Mouse (Mus musculus): ENCODE measurements around the gene Spint1. TPM values are rescaled to one million over a fixed set of nuclear protein-coding genes. Genes with fewer than 3 reads are reported as not detected.

Spint1 gene
- total RNA-seq, 2 experiments from 2014 or later: not detected

DNA sequence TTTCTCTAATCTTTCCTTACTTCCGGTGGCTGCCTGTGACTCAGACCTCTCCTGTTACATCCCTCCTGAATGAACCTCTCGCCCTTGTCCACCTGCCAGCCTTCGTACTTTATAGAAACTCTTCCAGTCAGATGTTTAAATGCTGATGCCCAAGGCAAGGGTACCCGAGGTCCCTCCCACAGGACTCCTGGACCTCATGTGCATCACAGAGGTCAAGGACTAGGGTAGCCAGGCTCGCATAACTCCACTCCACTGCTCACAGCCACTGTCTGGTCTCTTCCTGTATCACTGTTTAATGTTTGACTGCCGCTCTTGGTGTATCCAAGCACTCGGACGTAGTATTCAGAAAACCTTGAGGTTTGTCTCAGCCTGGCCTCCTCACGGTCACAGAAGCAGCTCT is 5.4 kb downstream of the Spint1 start:
- no peak for DNase-seq (ENCODE audit: low spot score)

DNA sequence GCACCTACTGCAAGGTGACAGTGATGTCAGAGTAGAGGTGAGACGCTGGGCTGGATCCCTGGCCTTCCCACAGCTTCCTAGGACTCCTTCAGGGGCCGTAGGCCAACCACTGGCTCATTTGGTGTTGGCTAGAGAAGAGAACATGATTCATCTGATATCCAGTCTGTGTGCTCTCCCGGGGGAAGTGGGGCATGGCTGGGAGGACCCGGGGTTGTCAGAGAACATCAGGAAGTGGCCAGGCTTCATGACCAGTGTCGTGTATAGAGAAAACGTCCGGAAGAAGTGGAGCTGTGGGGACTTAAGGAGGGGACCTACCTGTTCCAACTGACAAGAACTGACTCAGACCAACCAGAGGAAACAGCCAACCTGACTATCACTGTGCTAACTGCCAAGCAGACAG is 8.1 kb downstream of the Spint1 start:
- DNase-seq (ENCODE audit: low spot score): no peak

DNA sequence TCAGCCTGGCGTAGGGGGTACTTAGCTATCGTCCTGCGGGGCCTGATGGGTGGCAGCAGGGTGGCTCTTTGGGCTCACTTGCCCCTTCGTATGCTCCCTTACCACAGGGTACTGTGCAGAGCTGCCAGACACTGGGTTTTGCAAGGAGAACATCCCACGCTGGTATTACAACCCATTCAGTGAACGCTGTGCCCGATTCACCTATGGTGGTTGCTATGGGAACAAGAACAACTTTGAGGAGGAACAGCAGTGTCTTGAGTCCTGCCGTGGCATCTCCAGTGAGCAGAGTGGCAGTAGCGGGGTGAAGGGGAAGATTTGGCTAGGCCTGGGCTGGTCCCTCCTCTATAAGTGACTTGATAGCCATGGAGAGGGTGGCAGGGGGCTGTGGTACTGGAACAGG is 10.7 kb downstream of the Spint1 start:
- no peak for DNase-seq (ENCODE audit: low spot score)

DNA sequence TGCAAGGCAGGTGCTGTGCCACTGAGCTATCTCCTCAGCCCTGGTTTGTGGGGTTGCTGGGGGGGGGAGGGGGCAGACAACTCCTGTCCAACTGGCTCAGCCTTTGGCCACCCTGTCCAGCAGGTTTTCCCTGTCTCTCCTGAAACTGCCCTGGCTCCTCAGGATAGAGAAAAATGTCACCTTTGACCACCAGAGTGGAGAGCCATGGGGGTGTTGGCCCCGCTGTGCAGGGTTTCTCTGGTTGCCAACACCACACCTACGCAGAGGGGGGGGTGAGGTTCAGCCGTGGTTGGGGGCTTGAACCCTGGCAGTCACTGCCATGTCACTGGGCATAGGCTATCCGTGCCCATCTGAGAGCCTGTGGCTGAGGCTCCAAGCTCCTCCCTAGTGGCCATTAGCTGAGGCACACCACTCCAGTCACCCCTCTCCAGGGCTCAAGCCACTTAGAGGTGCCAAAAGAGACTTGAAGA is 12.5 kb downstream of the Spint1 start:
- DNase-seq (ENCODE audit: low spot score): no peak

DNA sequence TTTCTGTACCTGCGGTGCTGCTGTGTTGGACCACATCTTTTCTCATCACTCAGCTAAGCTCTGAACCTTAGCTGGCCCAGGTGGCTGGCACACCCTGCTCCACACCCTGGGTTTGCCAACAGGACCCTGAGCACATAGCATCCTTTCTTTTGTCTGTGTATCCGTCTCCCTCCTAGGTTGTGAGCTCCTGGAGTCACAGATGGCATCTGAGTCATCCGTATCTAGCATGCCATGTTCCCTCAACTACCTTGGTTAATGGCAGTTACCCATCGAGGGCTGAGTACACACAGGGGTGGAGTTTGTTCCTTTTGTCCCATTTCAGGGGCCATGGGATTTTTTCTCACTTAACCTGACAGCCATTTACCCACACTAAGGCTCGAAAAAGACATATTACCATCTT is 13.2 kb downstream of the Spint1 start:
- no peak for DNase-seq (ENCODE audit: low spot score)

DNA sequence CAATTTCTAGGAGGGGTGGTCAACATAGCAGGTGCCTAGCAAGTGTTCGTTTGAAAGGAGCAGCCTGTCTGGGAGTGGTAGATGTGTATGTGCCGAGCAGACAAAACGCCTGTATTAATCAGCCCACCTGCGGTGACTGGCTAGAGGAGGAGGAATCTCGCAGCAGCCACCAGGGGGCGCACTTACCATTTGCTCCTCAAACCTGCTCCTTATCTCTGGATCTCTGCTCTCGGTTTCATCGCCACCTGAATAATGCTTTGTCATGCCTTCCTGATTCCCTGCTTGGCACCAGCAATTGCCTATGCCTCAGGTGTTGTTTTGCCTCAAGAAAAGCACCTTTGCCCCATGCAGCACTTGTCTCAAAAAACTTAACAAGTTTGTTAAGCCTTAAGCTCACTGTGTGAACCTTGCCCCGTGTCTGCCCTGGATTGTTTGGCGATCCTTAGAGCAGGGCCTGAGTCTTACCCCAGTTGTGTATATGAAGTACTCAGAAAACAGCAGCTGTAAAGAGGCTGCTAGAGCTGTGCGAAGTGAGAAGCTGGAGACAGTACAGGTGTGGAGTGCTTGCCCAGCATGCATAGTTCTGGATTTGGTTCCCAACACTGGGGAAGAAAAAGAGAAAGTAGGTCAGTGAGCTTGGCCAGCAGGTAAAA is 13.8 kb downstream of the Spint1 start:
- peak; percentile 82 for DNase-seq (ENCODE audit: low spot score)

DNA sequence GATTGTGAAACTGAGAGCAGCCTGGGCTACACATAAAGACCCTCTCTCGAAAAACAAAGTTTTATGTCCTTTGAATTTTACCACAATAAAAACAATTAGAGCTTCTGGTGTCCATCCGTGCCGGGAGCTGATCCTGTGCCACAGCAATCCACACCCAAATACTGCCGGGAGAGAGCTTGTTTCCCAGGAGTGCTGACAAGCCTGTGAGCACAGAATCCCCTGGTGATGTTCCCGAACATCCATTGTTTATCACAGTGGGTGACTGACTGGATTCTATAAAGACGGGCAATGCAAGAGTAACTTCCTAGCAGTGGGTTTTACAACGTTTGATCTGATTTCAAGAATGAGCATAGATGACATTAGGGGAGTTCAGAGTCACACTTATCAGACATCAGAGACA is 17.8 kb downstream of the Spint1 start:
- DNase-seq (ENCODE audit: low spot score): no peak

DNA sequence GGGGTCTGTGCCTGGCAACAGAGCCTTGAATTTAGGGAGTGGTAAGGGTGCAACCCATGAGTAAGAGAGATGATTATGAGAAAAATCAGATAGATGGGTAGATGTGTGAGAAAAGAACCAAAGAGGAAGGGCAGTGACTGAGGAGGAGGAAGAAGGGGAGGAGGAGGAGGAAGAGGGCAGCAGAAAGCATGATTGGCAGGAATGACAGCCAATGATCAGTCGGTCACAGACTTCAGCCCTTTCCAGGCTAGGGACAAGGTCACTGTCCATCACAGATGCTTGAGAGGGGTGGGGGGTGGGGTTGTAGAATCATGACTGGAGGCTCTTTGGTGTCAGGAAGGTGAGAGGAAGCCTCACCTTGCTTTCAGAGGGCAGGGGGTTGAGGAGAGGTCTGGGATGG is 23.4 kb downstream of the Spint1 start:
- no peak for DNase-seq (ENCODE audit: low spot score)

DNA sequence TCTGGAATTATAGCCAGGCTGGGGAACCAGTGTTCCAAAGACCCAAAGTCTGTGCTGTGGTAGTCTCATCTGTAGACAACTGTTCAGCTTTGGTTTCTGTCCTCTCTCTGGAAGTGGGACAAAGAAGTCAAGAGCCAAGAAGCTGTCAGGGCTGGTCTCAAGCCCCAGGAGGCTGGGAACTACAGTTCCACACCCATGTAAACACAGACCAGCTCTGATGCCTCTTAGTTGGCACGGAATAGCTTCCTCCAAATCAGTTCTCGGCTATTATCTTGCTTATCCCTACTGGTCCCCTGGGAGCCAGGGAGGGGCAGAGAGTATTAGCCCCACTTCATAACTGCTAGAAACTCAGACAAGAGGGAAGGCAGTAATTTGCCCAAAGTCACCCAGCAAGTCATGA is 24.2 kb downstream of the Spint1 start:
- DNase-seq (ENCODE audit: low spot score): no peak

DNA sequence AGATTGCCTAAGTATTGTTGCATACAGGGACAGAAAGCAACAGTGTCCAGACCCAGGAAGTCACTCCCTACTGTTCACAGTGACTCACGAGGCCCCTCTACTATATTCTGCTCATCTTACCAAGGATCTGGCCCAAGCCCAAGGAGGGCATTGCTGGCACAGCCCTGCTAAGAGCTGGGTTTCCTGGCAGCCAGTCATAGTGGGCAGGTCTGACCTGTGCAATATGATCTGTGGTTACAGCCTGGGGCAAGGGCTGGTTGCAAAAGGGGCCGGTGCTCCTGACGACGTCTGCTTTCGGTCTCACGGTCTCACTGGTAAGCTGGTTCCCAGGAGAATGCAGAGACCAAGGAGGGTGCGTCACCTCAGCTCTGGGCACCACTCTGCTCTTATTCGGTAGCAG is 25.8 kb downstream of the Spint1 start:
- DNase-seq (ENCODE audit: low spot score): peak; percentile 88

DNA sequence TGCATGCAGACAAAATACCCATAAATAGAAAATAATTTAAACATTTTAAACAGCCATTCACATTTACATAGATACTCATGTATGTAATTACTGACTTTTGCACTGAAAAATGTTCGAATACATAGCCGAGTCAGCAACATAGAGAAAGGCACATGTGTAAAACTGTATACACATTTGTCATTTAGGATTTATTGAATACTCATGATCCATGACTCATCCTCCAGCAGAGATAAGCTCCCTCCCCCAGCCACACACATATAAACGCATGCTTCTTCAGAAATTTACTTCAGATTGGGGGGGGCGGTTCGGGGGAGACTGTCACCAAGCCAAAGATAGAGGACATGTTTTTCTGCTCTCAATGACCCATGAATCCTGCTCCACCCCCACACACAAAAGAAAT is 26.7 kb downstream of the Spint1 start:
- DNase-seq (ENCODE audit: low spot score): no peak

DNA sequence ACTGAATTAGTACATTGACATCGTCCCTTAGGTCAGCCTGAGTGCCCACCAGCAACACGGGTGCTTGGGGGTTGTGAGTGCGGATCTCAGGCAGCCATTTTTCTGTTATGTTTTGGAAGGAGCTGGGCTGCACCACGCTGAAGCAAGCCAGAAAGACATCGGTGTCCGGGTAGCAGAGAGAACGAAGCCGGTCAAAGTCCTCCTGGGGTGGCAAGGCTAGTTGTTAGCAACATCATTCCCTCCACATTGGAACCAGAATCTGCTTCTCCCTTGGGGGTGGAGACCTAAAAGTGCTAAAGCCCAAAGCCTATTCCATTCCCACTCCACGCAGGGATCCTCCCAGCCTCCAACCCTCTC is 33.1 kb downstream of the Spint1 start:
- DNase-seq (ENCODE audit: low spot score): no peak

DNA sequence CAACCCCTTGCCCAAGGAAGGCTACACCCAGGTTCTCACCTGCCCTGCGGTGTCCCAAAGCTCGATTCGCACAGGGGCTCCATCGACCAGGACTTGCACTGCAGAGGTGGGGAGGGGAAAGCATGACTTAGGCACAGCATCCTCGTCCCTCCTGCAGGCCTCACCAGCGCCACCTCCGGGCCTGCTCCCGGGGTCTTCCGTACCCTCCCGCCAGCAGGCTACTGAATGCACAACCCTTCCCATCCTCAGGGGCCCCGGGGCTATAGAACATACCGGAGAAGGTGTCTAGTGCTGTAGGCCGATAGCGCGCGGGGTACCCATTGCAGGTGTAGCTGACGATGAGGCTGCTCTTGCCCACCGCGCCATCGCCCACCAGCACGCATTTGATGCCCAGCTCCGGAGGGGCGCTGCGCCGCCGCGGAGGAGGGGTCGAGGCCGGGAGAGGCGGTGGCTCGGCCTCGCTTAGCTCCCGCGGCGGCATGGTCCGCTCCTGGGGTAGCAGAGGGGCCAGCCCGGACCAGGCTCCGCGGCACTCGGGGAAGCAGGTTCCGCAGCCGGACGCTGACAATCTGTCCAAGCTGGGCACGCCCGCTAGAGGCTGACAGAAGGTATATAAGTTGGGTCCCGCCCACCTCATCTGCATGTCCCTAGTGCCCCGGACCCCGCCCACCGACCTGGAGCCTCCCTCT is 33.6 kb downstream of the Spint1 start, which contains the start of gene Rhov:
Gene Rhov (minus strand): TSS at position 630 of the 689 bp plus-strand sequence.
- DNase-seq (ENCODE audit: low spot score): no peak

DNA sequence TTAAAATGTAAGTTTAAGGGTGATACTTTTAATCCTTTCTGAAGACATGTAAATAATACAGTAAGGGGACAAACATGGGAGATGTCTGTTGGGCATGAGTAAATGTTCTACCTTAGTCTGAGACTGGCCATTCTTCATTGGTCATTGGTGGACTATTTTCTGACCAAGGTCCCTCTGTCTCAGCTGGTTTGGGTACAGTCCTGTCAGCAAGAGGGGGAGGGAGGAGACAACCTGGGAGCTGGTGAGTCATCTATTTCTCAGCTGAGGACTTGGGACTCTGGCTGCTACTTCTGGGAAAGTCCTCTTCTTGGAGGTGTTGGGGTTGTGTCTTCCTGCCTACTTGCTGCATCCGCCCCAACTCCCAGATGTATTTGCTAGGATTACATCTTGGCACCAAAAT is 37.0 kb downstream of the Spint1 start:
- DNase-seq (ENCODE audit: low spot score): no peak

DNA sequence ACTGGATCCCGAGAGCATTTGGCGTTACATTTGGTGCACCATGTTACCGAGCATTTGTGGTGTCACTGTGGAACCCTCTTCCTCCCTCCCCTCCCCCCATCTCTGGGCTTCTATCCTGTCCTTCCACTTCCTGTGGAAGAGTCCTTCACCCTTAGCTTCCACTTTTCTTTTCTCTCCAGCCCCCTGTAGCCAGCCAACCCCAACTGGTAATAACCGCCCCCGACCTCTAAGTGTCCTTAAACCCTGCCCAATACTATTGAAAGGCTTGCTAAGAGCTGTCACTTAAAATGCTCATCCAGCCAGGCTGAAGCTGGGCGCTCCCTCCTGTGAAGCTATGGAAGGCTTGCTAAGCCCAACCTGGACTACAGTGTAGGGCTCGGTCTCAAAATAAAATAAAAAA is 39.8 kb downstream of the Spint1 start:
- no peak for DNase-seq (ENCODE audit: low spot score)

DNA sequence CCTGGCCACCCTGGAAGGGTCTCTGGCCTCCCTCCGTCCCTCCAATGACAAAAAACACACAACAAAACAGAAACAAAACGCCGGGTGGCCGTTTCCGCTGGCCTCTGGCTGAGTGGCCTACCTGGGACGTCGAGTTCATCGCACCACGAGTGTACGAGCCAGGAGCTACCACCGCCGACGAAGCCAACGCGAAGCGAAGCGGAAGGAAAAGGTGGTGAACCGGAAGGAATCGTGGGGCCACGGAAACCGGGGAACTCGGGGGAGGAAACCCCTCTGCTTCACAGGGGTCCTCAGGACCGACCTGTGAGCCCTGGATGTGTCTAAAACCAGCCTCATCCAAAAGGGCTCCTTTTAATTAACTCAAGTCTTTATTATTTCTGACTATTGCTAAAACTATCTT is 40.6 kb downstream of the Spint1 start:
- no peak for DNase-seq (ENCODE audit: low spot score)

DNA sequence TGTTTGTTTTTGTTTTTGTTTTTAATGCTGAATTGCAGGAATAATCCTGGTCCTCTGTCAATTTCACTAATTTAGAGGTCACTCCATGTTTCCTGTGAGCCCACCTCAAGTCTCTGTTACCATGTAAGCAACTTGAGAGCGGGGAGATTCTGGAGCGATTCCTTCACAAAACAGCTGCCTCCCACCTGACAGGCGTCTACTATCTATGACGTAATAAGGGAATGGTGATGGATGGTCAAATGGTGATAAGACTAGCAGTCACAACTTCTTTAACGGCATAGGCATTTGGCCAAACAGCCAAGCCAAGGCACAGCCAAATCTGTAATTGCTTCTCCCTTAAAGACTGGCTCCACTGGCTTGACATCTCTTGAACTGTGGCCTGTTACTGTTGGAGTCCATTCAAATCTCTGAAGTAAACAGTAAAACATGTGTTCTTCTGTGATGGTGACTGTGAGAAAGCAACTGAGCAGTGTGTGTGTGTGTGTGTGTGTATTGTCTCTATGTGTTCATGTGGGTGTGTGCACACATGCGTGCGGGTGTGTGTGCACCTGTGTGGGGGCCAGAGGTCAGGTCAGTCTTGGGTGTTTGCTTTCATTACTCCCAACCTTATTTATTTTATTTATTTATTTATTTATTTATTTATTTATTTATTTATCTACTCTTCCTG is 44.9 kb downstream of the Spint1 start:
- DNase-seq (ENCODE audit: low spot score): no peak

DNA sequence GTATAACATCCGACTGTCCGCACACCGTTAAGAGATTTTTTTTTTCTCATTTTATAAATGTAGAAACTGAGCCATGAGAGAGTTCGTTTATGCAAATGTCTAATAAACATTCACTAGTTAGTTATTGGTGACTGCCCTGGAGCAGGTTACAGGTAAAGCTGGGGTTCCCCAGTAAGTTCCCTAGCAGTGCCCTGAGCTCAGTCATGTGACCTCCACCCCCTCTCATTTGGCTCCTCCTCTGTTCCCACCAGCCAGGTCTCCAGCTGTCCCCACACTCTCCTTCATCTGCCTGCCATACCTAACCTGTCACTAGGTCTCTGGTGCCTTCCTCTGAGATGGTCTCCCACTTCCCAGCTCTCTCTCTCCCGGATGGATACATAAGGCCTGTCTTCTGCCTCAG is 50.2 kb downstream of the Spint1 start:
- no peak for DNase-seq (ENCODE audit: low spot score)

DNA sequence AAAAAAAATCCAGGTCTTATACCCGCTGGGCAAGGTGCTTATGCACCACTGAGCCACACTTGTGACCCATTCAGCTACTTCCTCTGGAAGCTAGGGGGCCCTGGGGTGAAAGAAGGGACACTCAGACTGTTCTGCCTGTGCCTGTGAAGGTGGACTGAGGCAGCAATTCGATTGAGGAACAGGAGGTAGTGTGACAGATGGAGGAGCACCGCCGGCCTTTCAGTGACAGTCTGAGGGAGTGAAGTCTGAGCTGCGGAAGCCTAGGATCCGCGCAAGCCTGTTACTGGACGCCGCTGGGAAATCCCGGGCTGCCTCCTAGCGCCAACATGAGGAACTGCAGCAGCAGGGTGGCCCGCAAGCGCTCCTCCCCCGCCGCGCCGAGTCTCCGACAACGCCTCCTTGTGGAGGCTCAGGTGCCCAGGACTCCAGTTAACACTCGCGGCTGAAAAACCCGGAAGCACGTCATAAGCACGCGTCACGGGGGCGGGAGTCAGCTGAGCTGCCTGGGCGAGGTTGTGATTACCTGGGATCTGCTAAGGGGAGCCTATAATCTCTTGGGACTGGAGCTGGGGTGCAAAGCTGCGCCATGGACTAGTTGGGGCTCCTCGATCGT is 51.2 kb downstream of the Spint1 start, which contains the start of gene Vps18:
Gene Vps18 (plus strand): TSS at position 471 of the 613 bp plus-strand sequence.
- DNase-seq (ENCODE audit: low spot score): peak; percentile 98

DNA sequence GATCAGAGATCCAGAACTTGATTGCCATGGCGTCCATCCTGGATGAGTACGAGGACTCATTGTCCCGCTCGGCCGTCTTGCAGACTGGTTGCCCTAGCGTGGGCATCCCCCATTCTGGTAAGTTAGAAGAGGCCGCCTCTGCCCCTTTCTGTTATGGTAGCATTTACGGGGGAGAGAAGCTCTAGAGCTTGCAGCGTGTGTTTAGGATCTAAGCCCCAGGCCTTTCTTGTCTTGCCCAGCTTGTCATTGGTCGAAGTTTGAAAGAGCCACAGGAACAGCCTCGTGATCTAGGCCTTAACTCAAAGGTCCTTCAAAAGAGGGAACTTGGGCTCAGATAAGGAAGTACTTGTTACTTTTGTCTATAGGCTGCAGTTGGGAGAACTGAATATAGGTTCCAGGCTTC is 51.9 kb downstream of the Spint1 start:
- DNase-seq (ENCODE audit: low spot score): no peak

DNA sequence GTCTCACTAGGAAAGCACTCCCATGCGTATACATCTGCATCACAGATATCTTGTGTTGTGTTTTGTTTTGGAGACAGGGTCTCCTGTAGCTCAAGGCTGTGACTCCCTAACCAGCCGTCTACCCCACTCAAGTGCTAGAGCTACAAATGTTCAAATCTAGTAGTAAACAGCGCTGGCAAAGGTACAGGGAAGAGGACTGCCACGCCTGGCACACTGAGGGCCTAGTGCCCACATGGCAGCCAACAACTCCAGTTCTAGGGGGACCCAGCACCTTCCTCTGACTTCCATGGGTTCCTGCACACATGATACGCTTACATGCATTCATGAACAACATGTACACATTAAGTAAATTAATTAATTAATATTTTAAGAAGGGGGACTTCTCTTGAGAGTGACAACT is 55.1 kb downstream of the Spint1 start:
- no peak for DNase-seq (ENCODE audit: low spot score)

DNA sequence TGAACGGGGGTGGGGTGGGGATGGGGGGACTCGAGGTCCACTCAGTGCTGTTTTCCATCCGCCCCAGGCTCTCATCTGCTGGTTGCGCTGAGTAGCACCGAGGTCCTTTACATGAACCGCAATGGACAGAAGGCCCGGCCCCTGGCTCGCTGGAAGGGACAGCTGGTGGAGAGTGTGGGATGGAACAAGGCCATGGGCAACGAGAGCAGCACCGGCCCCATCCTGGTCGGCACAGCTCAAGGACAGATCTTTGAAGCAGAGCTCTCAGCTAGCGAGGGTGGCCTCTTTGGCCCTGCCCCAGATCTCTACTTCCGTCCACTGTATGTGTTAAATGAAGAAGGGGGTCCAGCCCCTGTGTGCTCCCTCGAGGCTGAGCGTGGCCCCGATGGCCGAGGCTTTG is 55.7 kb downstream of the Spint1 start:
- DNase-seq (ENCODE audit: low spot score): no peak

Data from gastrocnemius, adult 18-20 months (tissue).